In genomic region chr1:135562115-135562514, GRCm38 (mm10) we compare ENCODE assay signal across 17 mouse cellular contexts. TPM values are rescaled to one million over a fixed set of nuclear protein-coding genes. Genes with fewer than 3 reads are reported as not detected.
A peak's percentile ranks its signal among the peaks of the same experiment; 100 is the strongest.
DNase-seq lines count a peak whose midpoint lies in the region; ATAC-seq lines count a peak whose summit lies in the region.
"Had no signal": no experiment of that assay in that cellular context is flagged by ENCODE, and none has a peak within 500 bp of the region (broad histone marks: within the 10 kb centered on the region; RNA-seq: fewer than 3 reads in every experiment).

No protein-coding gene starts in this region.

- 20% methylated on average over 4 of the region's 4 CpGs for WGBS in forebrain, embryonic 13.5 days
- 28% methylated on average over 4 of the region's 4 CpGs for WGBS in forebrain, embryonic 11.5 days
- WGBS in midbrain, embryonic 14.5 days: 24% methylated on average over 4 of the region's 4 CpGs
- WGBS in midbrain, embryonic 11.5 days: 33% methylated on average over 4 of the region's 4 CpGs
- whole genome bisulfite sequencing in kidney, embryonic 16.5 days: 8% methylated on average over 4 of the region's 4 CpGs

- no peak overlapping the region for H3K9ac ChIP-seq in forebrain, embryonic 13.5 days
- H3K9ac ChIP-seq in forebrain, embryonic 11.5 days (ENCODE audit: low read length): no peak overlapping the region
- H3K9ac ChIP-seq in midbrain, embryonic 14.5 days (replicated peaks; ENCODE audit: low read length): no peak overlapping the region
- no peak overlapping the region for H3K9ac ChIP-seq in midbrain, embryonic 11.5 days (ENCODE audit: low read length)
- H3K9ac ChIP-seq in kidney, embryonic 16.5 days (replicated peaks; ENCODE audit: low read length): no peak overlapping the region
- H3K9ac ChIP-seq: liver, embryonic 13.5 days; neural tube, embryonic 13.5 days had no signal

- no peaks in the 10 kb centered on the region for H3K36me3 ChIP-seq in forebrain, embryonic 13.5 days (ENCODE audit: poor library complexity, severe bottlenecking)
- no peaks in the 10 kb centered on the region for H3K36me3 ChIP-seq in forebrain, embryonic 11.5 days (ENCODE audit: control insufficient read depth, insufficient read depth, low read length)
- H3K36me3 ChIP-seq in midbrain, embryonic 14.5 days (ENCODE audit: control insufficient read depth, insufficient read depth, low read length): no peaks in the 10 kb centered on the region
- H3K36me3 ChIP-seq in midbrain, embryonic 11.5 days (ENCODE audit: control insufficient read depth, insufficient read depth, low read length): no peaks in the 10 kb centered on the region
- no peaks in the 10 kb centered on the region for H3K36me3 ChIP-seq in kidney, embryonic 16.5 days (ENCODE audit: insufficient read depth, low read length)
- H3K36me3 ChIP-seq: liver, embryonic 13.5 days had no signal

- no peak overlapping the region for H3K4me2 ChIP-seq in forebrain, embryonic 13.5 days
- no peak overlapping the region for H3K4me2 ChIP-seq in forebrain, embryonic 11.5 days (ENCODE audit: low read depth, low read length, severe bottlenecking)
- no peak overlapping the region for H3K4me2 ChIP-seq in midbrain, embryonic 14.5 days (ENCODE audit: low read length)
- H3K4me2 ChIP-seq in midbrain, embryonic 11.5 days: no peak overlapping the region
- no peak overlapping the region for H3K4me2 ChIP-seq in kidney, embryonic 16.5 days (replicated peaks; ENCODE audit: low read depth, low read length)
- H3K4me2 ChIP-seq: liver, embryonic 13.5 days; neural tube, embryonic 13.5 days had no signal

- H3K4me3 ChIP-seq in forebrain, embryonic 13.5 days: no peak overlapping the region
- no peak overlapping the region for H3K4me3 ChIP-seq in forebrain, embryonic 11.5 days (ENCODE audit: low read depth, low read length)
- H3K4me3 ChIP-seq in midbrain, embryonic 14.5 days (replicated peaks; ENCODE audit: low read depth, low read length): no peak overlapping the region
- no peak overlapping the region for H3K4me3 ChIP-seq in midbrain, embryonic 11.5 days (ENCODE audit: low read depth, low read length)
- H3K4me3 ChIP-seq in kidney, embryonic 16.5 days (ENCODE audit: low read length): no peak overlapping the region
- H3K4me3 ChIP-seq: heart, embryonic 10.5 days; liver, embryonic 13.5 days; neural tube, embryonic 13.5 days had no signal

- no peak for ATAC-seq in forebrain, embryonic 13.5 days
- ATAC-seq in forebrain, embryonic 11.5 days (replicated peaks; ENCODE audit: low FRiP score): no peak
- ATAC-seq in midbrain, embryonic 14.5 days (ENCODE audit: low FRiP score, low TSS enrichment): no peak
- ATAC-seq in midbrain, embryonic 11.5 days (ENCODE audit: low FRiP score): no peak
- ATAC-seq in kidney, embryonic 16.5 days (ENCODE audit: low FRiP score, low TSS enrichment): peak; percentile 76
- ATAC-seq: hindbrain, postnatal 0 days had no signal

- no peaks in the 10 kb centered on the region for H3K9me3 ChIP-seq in forebrain, embryonic 13.5 days (replicated peaks)
- no peaks in the 10 kb centered on the region for H3K9me3 ChIP-seq in forebrain, embryonic 11.5 days (ENCODE audit: control insufficient read depth, low read length)
- H3K9me3 ChIP-seq in midbrain, embryonic 14.5 days (ENCODE audit: control insufficient read depth, low read length): no peaks in the 10 kb centered on the region
- no peaks in the 10 kb centered on the region for H3K9me3 ChIP-seq in midbrain, embryonic 11.5 days (ENCODE audit: control insufficient read depth, low read length)
- H3K9me3 ChIP-seq in kidney, embryonic 16.5 days (ENCODE audit: low read length): no peaks in the 10 kb centered on the region
- H3K9me3 ChIP-seq: heart, embryonic 10.5 days; liver, embryonic 13.5 days; neural tube, embryonic 13.5 days had no signal

- peaks cover 79% of the 10 kb centered on the region for H3K4me1 ChIP-seq in forebrain, embryonic 13.5 days
- H3K4me1 ChIP-seq in forebrain, embryonic 11.5 days (replicated peaks; ENCODE audit: control insufficient read depth, insufficient read depth, low read length): peaks cover 8% of the 10 kb centered on the region; the same call in 1 of the 2 replicates
- H3K4me1 ChIP-seq in midbrain, embryonic 14.5 days (ENCODE audit: control insufficient read depth, insufficient read depth, low read length): peaks cover 54% of the 10 kb centered on the region
- peaks cover 37% of the 10 kb centered on the region for H3K4me1 ChIP-seq in midbrain, embryonic 11.5 days (ENCODE audit: control insufficient read depth, insufficient read depth, low read length)
- H3K4me1 ChIP-seq in kidney, embryonic 16.5 days (ENCODE audit: insufficient read depth, low read length): peaks cover 75% of the 10 kb centered on the region
- H3K4me1 ChIP-seq: liver, embryonic 13.5 days had no signal

- intact Hi-C loops in heart, postnatal 10 days (cut with DNase I): no loop called here

- no peak for DNase-seq in forebrain, embryonic 11.5 days (ENCODE audit: low spot score)
- no peak for DNase-seq in midbrain, embryonic 14.5 days
- DNase-seq in midbrain, embryonic 11.5 days (ENCODE audit: low spot score, missing footprints): no peak
- no peak for DNase-seq in heart, postnatal 10 days
- DNase-seq in frontal cortex, postnatal 10 days (ENCODE audit: low spot score in 2 of 2): no peak
- DNase-seq: adrenal gland, adult 8-10 months; cerebellum, postnatal 14 days; heart, postnatal 36 days; liver, embryonic 13.5 days; lung, postnatal 14 days; thymus, postnatal 36 days had no signal

- H3K27ac ChIP-seq in forebrain, embryonic 13.5 days: peak overlapping the region; percentile 74; the same call in 1 of the 2 replicates
- no peak overlapping the region for H3K27ac ChIP-seq in forebrain, embryonic 11.5 days (ENCODE audit: low read depth, low read length)
- H3K27ac ChIP-seq in midbrain, embryonic 14.5 days (replicated peaks; ENCODE audit: low read depth, low read length): peak overlapping the region; percentile 32; the same call in 1 of the 2 replicates
- H3K27ac ChIP-seq in midbrain, embryonic 11.5 days (ENCODE audit: low read depth, low read length): no peak overlapping the region
- H3K27ac ChIP-seq in kidney, embryonic 16.5 days (ENCODE audit: low read length): peak overlapping the region; percentile 86
- H3K27ac ChIP-seq: hindbrain, postnatal 0 days; liver, embryonic 13.5 days; neural tube, embryonic 13.5 days; stomach, postnatal 0 days had no signal

- no peaks in the 10 kb centered on the region for H3K27me3 ChIP-seq in forebrain, embryonic 13.5 days
- H3K27me3 ChIP-seq in forebrain, embryonic 11.5 days (ENCODE audit: control insufficient read depth, insufficient read depth, low read length): no peaks in the 10 kb centered on the region
- H3K27me3 ChIP-seq in midbrain, embryonic 14.5 days (ENCODE audit: control insufficient read depth, insufficient read depth, low read length): no peaks in the 10 kb centered on the region
- H3K27me3 ChIP-seq in midbrain, embryonic 11.5 days (ENCODE audit: control insufficient read depth, insufficient read depth, low read length): no peaks in the 10 kb centered on the region
- no peaks in the 10 kb centered on the region for H3K27me3 ChIP-seq in kidney, embryonic 16.5 days (ENCODE audit: insufficient read depth, low read length)
- H3K27me3 ChIP-seq: liver, embryonic 13.5 days; neural tube, embryonic 13.5 days had no signal

RNA-seq across cellular contexts. Expression of gene Nav1, which starts 45.0 kb away (rescaled TPM):
- polyA plus RNA-seq in forebrain, embryonic 13.5 days (2015; fragmentation: Nextera tagmentation; extraction: Ambion mirVana): 30.6 and 33.3 TPM in 2 replicates
- 23.4 and 26.9 TPM in 2 replicates for polyA plus RNA-seq in forebrain, embryonic 11.5 days (2014; fragmentation: Nextera tagmentation; extraction: Ambion mirVana)
- 48.2 and 56.3 TPM in 2 replicates for polyA plus RNA-seq in midbrain, embryonic 14.5 days (2014; fragmentation: Nextera tagmentation; extraction: Ambion mirVana)
- polyA plus RNA-seq in midbrain, embryonic 11.5 days (2014; fragmentation: Nextera tagmentation; extraction: Ambion mirVana): 10.4 and 13.3 TPM in 2 replicates
- polyA plus RNA-seq in kidney, embryonic 16.5 days (2015; fragmentation: Nextera tagmentation; extraction: Ambion mirVana): 12.2 and 16.8 TPM in 2 replicates
- total RNA-seq in heart, postnatal 10 days (2021): 10 to 100 TPM; 34.3 to 42.8 TPM

Comparison
In these comparisons a context has a peak if more than half of its experiments do, and no peak if none do; other contexts are left out.
1. H3K27ac ChIP-seq: peak in forebrain, embryonic 13.5 days (single experiment), midbrain, embryonic 14.5 days (single experiment) and kidney, embryonic 16.5 days (single experiment); none in forebrain, embryonic 11.5 days (single experiment) and midbrain, embryonic 11.5 days (single experiment).